Mouse (Mus musculus) 3T3-L1 (cell line): ENCODE measurements around the gene Isy1.

Experiments
- DNase-seq: peaks from one replicate; pipeline ENCODE4 v3.0.0-alpha.2; 2015; ENCODE audit warnings: low read depth, low spot score

Gene Isy1

GRCm38 (mm10) chr6:87838551-87839197 lies at the start of gene Isy1:
Gene Isy1, minus strand, starts transcription at chr6:87838798.
- DNase-seq, result peak; percentile 99

DNA sequence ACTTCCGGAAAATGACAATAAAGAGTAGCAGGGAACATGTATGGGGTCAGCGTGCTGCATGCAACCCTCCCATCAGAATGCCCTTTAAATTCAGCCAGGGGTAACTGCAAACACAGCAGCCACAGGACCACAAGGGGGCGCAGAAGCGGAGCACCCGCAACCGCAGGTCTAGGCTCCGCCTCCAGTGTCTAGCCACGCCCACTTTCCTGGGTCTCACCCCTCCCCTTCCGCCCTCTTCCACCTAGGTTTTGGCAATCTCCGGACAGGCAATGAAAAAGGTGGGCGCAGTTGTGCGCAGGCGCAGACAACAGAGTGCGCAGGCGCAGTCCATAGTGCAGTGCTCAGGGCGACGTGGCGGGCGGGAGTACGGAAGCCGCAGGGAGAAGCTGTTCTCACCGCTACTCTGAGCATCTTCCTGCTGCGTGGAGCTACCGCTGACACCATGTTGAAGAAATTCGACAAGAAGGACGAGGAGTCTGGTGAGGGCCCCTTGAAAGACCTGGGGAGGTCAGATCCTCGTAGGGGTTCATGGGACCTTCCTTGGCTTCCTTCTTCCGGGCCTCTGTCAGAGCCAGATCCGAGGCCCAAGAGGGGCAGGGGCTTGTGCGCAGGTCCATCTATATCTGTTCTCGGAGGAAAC lies 49.1 kb upstream of the Isy1 start, which contains the start of gene Copg1:
TSS of gene Copg1 (plus strand) at position 221 of the 640 bp plus-strand sequence.
- DNase-seq, result peak; percentile 100

GRCm38 (mm10) chr6:87886721-87887120 lies 48.1 kb upstream of the Isy1 start:
- DNase-seq, result no peak

GRCm38 (mm10) chr6:87882816-87883215 lies 44.2 kb upstream of the Isy1 start:
- DNase-seq, result peak; percentile 70

DNA sequence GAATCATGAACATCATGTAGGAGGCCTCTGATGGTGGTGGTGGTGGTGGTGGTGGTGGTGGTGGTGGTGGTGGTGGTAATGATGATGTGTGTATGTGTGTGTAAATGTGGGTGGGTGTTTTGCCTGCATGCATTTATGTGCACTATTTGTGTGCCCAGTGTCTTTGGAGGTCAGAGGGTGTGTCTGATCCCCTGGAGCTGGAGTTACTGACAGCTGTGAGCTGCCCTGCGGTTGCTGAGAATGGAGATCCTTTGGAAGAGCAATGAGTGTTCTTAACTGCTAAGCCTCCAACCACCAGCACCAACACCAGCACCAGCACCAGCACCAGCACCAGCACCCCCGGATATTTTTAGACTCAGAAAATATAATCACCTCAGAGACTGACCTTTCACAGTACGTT lies 43.6 kb upstream of the Isy1 start:
- no peak for DNase-seq

GRCm38 (mm10) chr6:87879628-87880027 lies 41.0 kb upstream of the Isy1 start:
- DNase-seq, result no peak

GRCm38 (mm10) chr6:87879010-87879409 lies 40.4 kb upstream of the Isy1 start:
- peak; percentile 29 for DNase-seq

DNA sequence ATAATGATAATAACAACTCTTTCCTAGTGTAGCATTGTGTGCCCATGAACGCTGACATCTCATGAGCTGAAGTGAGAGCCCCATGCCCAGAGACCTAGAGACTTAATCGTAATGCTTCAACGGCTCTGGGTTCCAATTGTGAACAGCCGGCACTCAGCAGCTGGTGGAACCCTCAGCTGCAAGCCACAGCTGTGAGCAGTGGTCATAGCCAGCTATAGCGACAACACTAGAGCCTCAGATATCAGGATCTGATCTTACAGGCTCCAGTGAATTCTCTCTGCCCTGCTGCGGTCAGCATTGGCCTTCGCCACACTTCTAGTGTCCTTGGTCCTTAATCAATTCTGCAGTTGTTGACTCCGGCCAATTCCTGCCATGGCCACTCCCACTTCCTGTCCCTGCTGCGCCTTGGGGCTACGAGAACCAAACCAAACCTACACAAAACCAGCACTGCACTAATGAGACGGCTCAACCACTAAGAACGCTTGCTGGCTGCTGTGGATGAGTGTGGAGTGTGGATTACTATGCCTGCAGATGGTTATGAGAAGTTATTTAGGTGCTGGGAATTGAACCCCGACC lies 37.6 kb upstream of the Isy1 start:
- DNase-seq, result no peak

DNA sequence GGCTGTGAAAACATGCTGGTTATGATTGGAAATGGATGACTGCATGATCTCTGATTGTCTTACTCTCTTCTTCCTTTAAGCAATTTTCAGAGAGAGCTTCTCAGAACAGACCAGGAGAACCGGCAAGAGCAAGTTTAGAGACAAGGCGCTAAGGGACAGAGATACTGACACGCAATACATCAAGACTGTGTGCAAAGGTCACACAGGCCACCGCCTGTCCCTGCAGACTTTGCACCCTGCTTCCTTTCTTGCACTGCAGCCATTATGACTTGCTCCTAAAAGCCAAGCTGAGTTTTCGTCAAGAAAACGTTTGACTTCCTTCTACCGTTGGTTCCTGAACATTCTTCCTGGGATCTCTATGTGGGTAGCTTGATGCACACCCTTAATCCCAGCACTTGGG lies 37.0 kb upstream of the Isy1 start:
- no peak for DNase-seq

GRCm38 (mm10) chr6:87875083-87875482 lies 36.5 kb upstream of the Isy1 start:
- DNase-seq, result peak; percentile 99

DNA sequence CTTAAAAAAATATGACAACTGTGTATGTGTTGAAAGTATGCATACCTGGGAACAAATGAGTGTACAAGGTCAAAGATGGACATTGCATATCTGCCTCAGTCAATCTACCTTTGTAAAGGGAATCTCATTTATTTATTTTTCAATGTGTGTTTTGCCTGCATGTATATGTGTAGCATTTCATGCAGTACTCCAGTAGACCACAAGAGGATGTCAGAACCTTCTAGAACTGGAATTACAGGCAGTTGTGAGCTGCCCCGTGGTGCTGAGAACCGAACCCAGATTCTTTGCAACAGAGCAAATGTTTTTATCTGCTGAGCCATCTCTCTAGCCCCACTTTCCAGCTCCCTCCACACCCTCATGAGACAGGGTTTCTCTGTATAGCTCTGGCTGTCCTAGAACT lies 35.4 kb upstream of the Isy1 start:
- DNase-seq, result no peak

DNA sequence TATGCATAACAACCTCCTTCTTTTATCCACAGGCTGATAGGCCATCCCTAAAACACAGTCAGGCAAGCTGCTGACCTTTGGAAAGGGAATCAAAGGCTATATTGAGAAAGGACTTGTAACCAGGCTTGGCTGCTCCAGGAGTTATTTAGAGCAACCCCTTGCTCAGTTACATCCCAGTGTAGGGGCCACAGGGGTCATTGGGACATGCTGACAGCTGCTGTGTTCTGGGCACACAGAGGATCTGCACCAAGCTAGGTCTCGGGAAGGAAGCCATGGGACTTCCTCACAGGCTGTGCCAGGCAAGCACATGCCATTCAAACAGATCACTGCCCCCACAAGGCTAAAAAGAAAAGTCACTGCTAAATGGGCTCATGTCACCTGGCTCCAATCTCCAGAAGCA lies 34.5 kb upstream of the Isy1 start:
- peak; percentile 59 for DNase-seq

DNA sequence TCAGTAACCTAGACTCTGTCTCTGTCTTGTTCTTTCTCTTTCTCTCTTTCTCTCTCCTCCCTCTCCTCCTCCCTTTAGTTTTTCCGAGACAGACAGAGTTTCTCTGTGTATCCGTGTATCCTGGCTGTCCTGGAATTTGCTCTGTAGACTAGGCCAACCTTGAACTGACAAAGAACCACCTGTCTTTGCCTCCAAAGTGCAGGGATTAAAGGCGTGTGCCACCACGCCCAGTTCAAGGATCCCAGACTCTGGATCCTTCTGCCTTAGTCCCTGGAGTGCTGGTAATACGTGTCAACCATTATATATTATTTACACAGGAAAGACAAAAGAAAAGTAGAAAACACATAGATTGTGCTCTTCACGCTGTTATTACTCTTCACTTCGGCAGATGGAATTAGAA lies 32.6 kb upstream of the Isy1 start:
- DNase-seq, result no peak

- no peak for DNase-seq
These were observed 31.8 kb upstream of the Isy1 start for GRCm38 (mm10) chr6:87870440-87870839.

GRCm38 (mm10) chr6:87868871-87869506 lies 30.4 kb upstream of the Isy1 start:
- peak; percentile 99 for DNase-seq

DNA sequence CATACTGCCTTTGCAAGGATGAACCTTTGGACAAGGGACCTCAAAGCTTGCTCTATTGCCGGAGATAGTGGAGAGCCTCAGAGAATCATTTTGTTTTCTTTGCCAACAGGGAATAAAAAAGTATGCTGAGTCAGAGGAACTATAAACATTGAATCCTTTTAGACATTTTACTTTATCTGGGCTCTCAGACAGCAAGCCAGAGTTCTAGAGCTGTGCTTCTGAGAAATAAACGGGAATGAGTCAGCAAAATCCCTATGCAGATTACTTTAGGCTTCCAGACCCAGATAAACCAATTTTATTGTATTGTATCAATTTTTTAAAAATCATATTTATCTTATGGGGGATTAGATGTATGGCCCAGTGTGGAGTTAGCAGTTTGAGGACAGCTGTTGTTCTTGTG lies 28.7 kb upstream of the Isy1 start:
- DNase-seq, result peak; percentile 72

GRCm38 (mm10) chr6:87866211-87866610 lies 27.6 kb upstream of the Isy1 start:
- DNase-seq, result no peak

GRCm38 (mm10) chr6:87857071-87857470 lies 18.5 kb upstream of the Isy1 start:
- peak; percentile 95 for DNase-seq

- peak; percentile 92 for DNase-seq
These were observed 14.8 kb upstream of the Isy1 start for GRCm38 (mm10) chr6:87853446-87853845.

DNA sequence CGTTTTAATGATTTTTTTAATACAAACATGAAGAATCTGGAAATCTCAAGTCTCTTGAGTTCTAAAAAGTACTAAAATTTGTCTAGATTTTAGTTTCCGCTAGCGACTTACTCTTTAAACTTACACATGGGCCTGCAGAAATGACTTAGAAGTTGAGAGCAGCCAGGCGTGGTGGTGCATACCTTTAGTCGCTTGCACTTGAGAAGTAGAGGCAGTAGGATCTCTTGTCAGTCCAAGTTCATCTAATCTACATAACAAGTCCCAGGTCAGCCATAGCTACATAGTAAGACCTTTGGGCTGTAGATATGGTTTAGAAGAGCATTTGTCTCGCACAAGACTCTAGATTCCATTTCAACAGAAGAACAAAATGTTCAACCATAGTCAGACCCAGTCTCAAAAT lies 13.3 kb upstream of the Isy1 start:
- DNase-seq, result peak; percentile 11

GRCm38 (mm10) chr6:87850900-87851614 lies 12.5 kb upstream of the Isy1 start, which contains the start of gene Cnbp:
Gene Cnbp, minus strand, starts transcription at chr6:87851106.
- DNase-seq, result peak; percentile 97
